Mouse (Mus musculus) forebrain, embryonic 10.5 days (tissue): ENCODE measurements around the gene Dlgap3. TPM values are rescaled to one million over a fixed set of nuclear protein-coding genes. Genes with fewer than 3 reads are reported as not detected.
A peak's percentile ranks its signal among the peaks of the same experiment; 100 is the strongest.

Source experiments
- DNase-seq: peaks from one replicate; pipeline ENCODE4 v3.0.0-alpha.2; 2017; ENCODE audit warnings: low spot score; ENCODE audit errors: extremely low spot score
- H3K27ac ChIP-seq: fragments of 300-500 bp; sonication (generic); 2 replicates; pipeline ENCODE4 v1.5.1; 2016; ENCODE audit warnings: mild to moderate bottlenecking
- H3K27me3 ChIP-seq: fragments of 300-500 bp; sonication (generic); 2 replicates; pipeline ENCODE4 v1.6.1; 2016; ENCODE audit warnings: mild to moderate bottlenecking; ENCODE audit not compliant: poor library complexity, severe bottlenecking
- H3K36me3 ChIP-seq: fragments of 300-500 bp; sonication (generic); replicated peaks from 2 replicates; pipeline ENCODE4 v1.6.1; 2016; ENCODE audit warnings: mild to moderate bottlenecking, moderate library complexity
- H3K4me1 ChIP-seq: fragments of 300-500 bp; sonication (generic); 2 replicates; pipeline ENCODE4 v1.6.1; 2016
- H3K4me3 ChIP-seq: fragments of 300-500 bp; sonication (generic); 2 replicates; pipeline ENCODE4 v1.5.1; 2016; ENCODE audit warnings: mild to moderate bottlenecking, moderate library complexity
- H3K9me3 ChIP-seq: fragments of 300-500 bp; sonication (generic); 2 replicates; pipeline ENCODE4 v1.6.1; 2016; ENCODE audit warnings: mild to moderate bottlenecking, moderate library complexity
- WGBS: fragments of 180-500 bp; shearing (Covaris S2); methylation state at CpG from one replicate; pipeline ENCODE4 v1.1.7; 2016; 5-methylcytosine and 5-hydroxymethylcytosine counted together
- polyA plus RNA-seq: library from polyadenylated mRNA; unstranded; fragments of >200 nt; fragmentation: Nextera tagmentation; extraction: Ambion mirVana; gene quantifications from 2 replicates; pipeline ENCODE4 v1.2.1, GENCODE M21; 2016

Gene Dlgap3
- polyA plus RNA-seq, 1 experiment from 2014 or later, result 1.0 TPM

GRCm38 (mm10) chr4:127258186-127258897, 89.3 kb downstream of the Dlgap3 start:
- H3K9me3 ChIP-seq, result no peaks in the 10 kb centered on the region
- no peaks in the 10 kb centered on the region for H3K27me3 ChIP-seq
- WGBS, result 65% methylated on average over 12 of the region's 12 CpGs
- no peaks in the 10 kb centered on the region for H3K36me3 ChIP-seq
- no peak for DNase-seq
- H3K4me1 ChIP-seq, result peaks cover 7% of the 10 kb centered on the region
- H3K27ac ChIP-seq, result no peak overlapping the region
- no peak overlapping the region for H3K4me3 ChIP-seq

GRCm38 (mm10) chr4:127261601-127262000, 92.6 kb downstream of the Dlgap3 start:
- Histone ChIP-seq H3K4me1 (peaks cover 18% of the 10 kb centered on the region), H3K27ac (no peak overlapping the region), H3K27me3 (no peaks in the 10 kb centered on the region), H3K9me3 (no peaks in the 10 kb centered on the region), H3K36me3 (no peaks in the 10 kb centered on the region), H3K4me3 (no peak overlapping the region)
- 90% methylated on average over 14 of the region's 14 CpGs for WGBS
- DNase-seq, result no peak

GRCm38 (mm10) chr4:127263438-127264182, 94.6 kb downstream of the Dlgap3 start:
- Histone ChIP-seq H3K36me3 (no peaks in the 10 kb centered on the region), H3K27me3 (no peaks in the 10 kb centered on the region), H3K4me1 (peaks cover 18% of the 10 kb centered on the region), H3K27ac (peak overlapping the region; percentile 65), H3K9me3 (no peaks in the 10 kb centered on the region), H3K4me3 (no peak overlapping the region)
- WGBS, result 78% methylated on average over 19 of the region's 19 CpGs
- no peak for DNase-seq

- peak overlapping the region; percentile 65 for H3K27ac ChIP-seq
- H3K9me3 ChIP-seq, result no peaks in the 10 kb centered on the region
- H3K4me3 ChIP-seq, result no peak overlapping the region
- no peaks in the 10 kb centered on the region for H3K36me3 ChIP-seq
- 76% methylated on average over 5 of the region's 5 CpGs for WGBS
- H3K4me1 ChIP-seq, result peaks cover 22% of the 10 kb centered on the region
- 0 out of 2 replicates have a peak, but pooled peaks cover 4% of the 10 kb centered on the region for H3K27me3 ChIP-seq
- DNase-seq, result no peak
Observed at GRCm38 (mm10) chr4:127264183-127264554, 95.2 kb downstream of the Dlgap3 start.

- no peaks in the 10 kb centered on the region for H3K27me3 ChIP-seq
- H3K4me3 ChIP-seq, result no peak overlapping the region
- no peaks in the 10 kb centered on the region for H3K36me3 ChIP-seq
- H3K4me1 ChIP-seq, result peaks cover 13% of the 10 kb centered on the region
- no peaks in the 10 kb centered on the region for H3K9me3 ChIP-seq
- DNase-seq, result no peak
- 58% methylated on average over 9 of the region's 9 CpGs for WGBS
- H3K27ac ChIP-seq, result no peak overlapping the region; the same call in 1 of the 2 replicates
Observed at GRCm38 (mm10) chr4:127278451-127279001, 109.5 kb downstream of the Dlgap3 start.

GRCm38 (mm10) chr4:127279241-127279640, 110.2 kb downstream of the Dlgap3 start:
- H3K27me3 ChIP-seq, result no peaks in the 10 kb centered on the region
- DNase-seq, result no peak
- no peaks in the 10 kb centered on the region for H3K36me3 ChIP-seq
- H3K4me1 ChIP-seq, result peaks cover 13% of the 10 kb centered on the region
- H3K4me3 ChIP-seq, result no peak overlapping the region
- no peaks in the 10 kb centered on the region for H3K9me3 ChIP-seq
- H3K27ac ChIP-seq, result no peak overlapping the region
- WGBS, result 84% methylated on average over 9 of the region's 9 CpGs

Other genes starting within 250 kb of the Dlgap3 start
- gene Zmym4, start 201.1 kb upstream of the Dlgap3 start, polyA plus RNA-seq, result 26.2 and 29.9 TPM in 2 replicates
- gene Sfpq, start 147.9 kb upstream of the Dlgap3 start, polyA plus RNA-seq, result 107 and 110 TPM in 2 replicates
- gene Zmym1, start 108.1 kb upstream of the Dlgap3 start, polyA plus RNA-seq, result 38.9 and 39.4 TPM in 2 replicates
- gene Zmym6, start 91.8 kb upstream of the Dlgap3 start, polyA plus RNA-seq, result 19.9 and 21.0 TPM in 2 replicates
- gene Tmem35b, start 45.5 kb upstream of the Dlgap3 start, polyA plus RNA-seq, result 13.4 and 13.5 TPM in 2 replicates
- 78.0 and 79.1 TPM in 2 replicates for gene Smim12, start 74.6 kb downstream of the Dlgap3 start, polyA plus RNA-seq
- 9.6 and 11.1 TPM in 2 replicates for gene Gja4, start 144.8 kb downstream of the Dlgap3 start, polyA plus RNA-seq
- 2.1 and 3.1 TPM in 2 replicates for gene Gjb3, start 161.6 kb downstream of the Dlgap3 start, polyA plus RNA-seq
- gene Gjb4, start 184.9 kb downstream of the Dlgap3 start, polyA plus RNA-seq, result not detected in 2 replicates
- 0.58 and 0.82 TPM in 2 replicates for gene Gjb5, start 189.0 kb downstream of the Dlgap3 start, polyA plus RNA-seq